ENCODE assay signal across 10 mouse cellular contexts in genomic region chr6:24894874-24895183, GRCm38 (mm10). TPM values are rescaled to one million over a fixed set of nuclear protein-coding genes. Genes with fewer than 3 reads are reported as not detected.
A peak's percentile ranks its signal among the peaks of the same experiment; 100 is the strongest.
DNase-seq lines count a peak whose midpoint lies in the region; ATAC-seq and TF ChIP-seq lines count a peak whose summit lies in the region.
"Had no signal": no experiment of that assay in that cellular context is flagged by ENCODE, and none has a peak within 500 bp of the region (broad histone marks: within the 10 kb centered on the region; RNA-seq: fewer than 3 reads in every experiment).

No protein-coding gene starts in this region.

- H3K4me1 ChIP-seq in kidney, embryonic 16.5 days (ENCODE audit: insufficient read depth, low read length): no peaks in the 10 kb centered on the region
- H3K4me1 ChIP-seq in embryonic facial prominence, embryonic 12.5 days: no peaks in the 10 kb centered on the region
- no peaks in the 10 kb centered on the region for H3K4me1 ChIP-seq in hindbrain, embryonic 12.5 days
- H3K4me1 ChIP-seq in liver, postnatal 0 days (ENCODE audit: insufficient read depth): no peaks in the 10 kb centered on the region

- no peak overlapping the region for H3K9ac ChIP-seq in kidney, embryonic 16.5 days (replicated peaks; ENCODE audit: low read length)
- no peak overlapping the region for H3K9ac ChIP-seq in embryonic facial prominence, embryonic 12.5 days
- no peak overlapping the region for H3K9ac ChIP-seq in hindbrain, embryonic 12.5 days
- H3K9ac ChIP-seq in liver, postnatal 0 days (replicated peaks): no peak overlapping the region

- H3K4me3 ChIP-seq in kidney, embryonic 16.5 days (ENCODE audit: low read length): peak overlapping the region; percentile 19
- H3K4me3 ChIP-seq in embryonic facial prominence, embryonic 12.5 days: no peak overlapping the region
- no peak overlapping the region for H3K4me3 ChIP-seq in hindbrain, embryonic 12.5 days
- H3K4me3 ChIP-seq in liver, postnatal 0 days (ENCODE audit: low read depth, low read length): peak overlapping the region; percentile 33

- H3K9me3 ChIP-seq in kidney, embryonic 16.5 days (ENCODE audit: low read length): no peaks in the 10 kb centered on the region
- H3K9me3 ChIP-seq in embryonic facial prominence, embryonic 12.5 days: no peaks in the 10 kb centered on the region
- no peaks in the 10 kb centered on the region for H3K9me3 ChIP-seq in hindbrain, embryonic 12.5 days (replicated peaks)
- no peaks in the 10 kb centered on the region for H3K9me3 ChIP-seq in liver, postnatal 0 days (ENCODE audit: low read length)

- peak; percentile 6; the same call in 1 of the 2 replicates for ATAC-seq in kidney, embryonic 16.5 days (ENCODE audit: low FRiP score, low TSS enrichment)
- ATAC-seq in embryonic facial prominence, embryonic 12.5 days (ENCODE audit: insufficient number of reproducible peaks, insufficient read depth, low FRiP score, low TSS enrichment): no peak
- ATAC-seq in hindbrain, embryonic 12.5 days (ENCODE audit: low FRiP score): no peak
- peak; percentile 15; the same call in 1 of the 2 replicates for ATAC-seq in liver, postnatal 0 days

- no peak for TF ChIP-seq EP300 in liver, postnatal 0 days (IDR thresholded peaks at IDR 0.05; ENCODE audit: low read depth)

- no peaks in the 10 kb centered on the region for H3K27me3 ChIP-seq in kidney, embryonic 16.5 days (ENCODE audit: insufficient read depth, low read length)
- H3K27me3 ChIP-seq in embryonic facial prominence, embryonic 12.5 days: no peaks in the 10 kb centered on the region
- H3K27me3 ChIP-seq in hindbrain, embryonic 12.5 days: no peaks in the 10 kb centered on the region
- H3K27me3 ChIP-seq in liver, postnatal 0 days (ENCODE audit: insufficient read depth, low read length): no peaks in the 10 kb centered on the region

- WGBS in kidney, embryonic 16.5 days: 34% methylated on average over 2 of the region's 2 CpGs
- 50% methylated on average over 2 of the region's 2 CpGs for WGBS in embryonic facial prominence, embryonic 12.5 days
- WGBS in hindbrain, embryonic 12.5 days: 38% methylated on average over 2 of the region's 2 CpGs
- WGBS in liver, postnatal 0 days (ENCODE audit: insufficient replicate concordance): 30% methylated on average over 2 of the region's 2 CpGs

- peak overlapping the region; percentile 37; the same call in 1 of the 2 replicates for H3K4me2 ChIP-seq in kidney, embryonic 16.5 days (replicated peaks; ENCODE audit: low read depth, low read length)
- 0 out of 2 replicates have a peak overlapping the region, but pooled peaks have one; percentile 13 for H3K4me2 ChIP-seq in embryonic facial prominence, embryonic 12.5 days (replicated peaks)
- peak overlapping the region; percentile 19; the same call in 1 of the 2 replicates for H3K4me2 ChIP-seq in hindbrain, embryonic 12.5 days (replicated peaks)
- peak overlapping the region; percentile 60 for H3K4me2 ChIP-seq in liver, postnatal 0 days (ENCODE audit: low read depth, low read length)

- H3K27ac ChIP-seq in kidney, embryonic 16.5 days (ENCODE audit: low read length): no peak overlapping the region
- H3K27ac ChIP-seq in embryonic facial prominence, embryonic 12.5 days: no peak overlapping the region
- no peak overlapping the region for H3K27ac ChIP-seq in hindbrain, embryonic 12.5 days
- H3K27ac ChIP-seq in liver, postnatal 0 days (ENCODE audit: low read depth): no peak overlapping the region
- H3K27ac ChIP-seq: macrophage had no signal

- TF ChIP-seq CTCF in liver, postnatal 0 days (IDR thresholded peaks at IDR 0.05; ENCODE audit: low read depth): no peak

- no peak for DNase-seq in kidney, adult 11 months
- no peak for DNase-seq in liver, postnatal 0 days
- DNase-seq in thymus, postnatal 25 days: no peak
- DNase-seq in frontal cortex, postnatal 25 days (ENCODE audit: low spot score in 2 of 2): no peak

- no peaks in the 10 kb centered on the region for H3K36me3 ChIP-seq in kidney, embryonic 16.5 days (ENCODE audit: insufficient read depth, low read length)
- H3K36me3 ChIP-seq in embryonic facial prominence, embryonic 12.5 days: no peaks in the 10 kb centered on the region
- no peaks in the 10 kb centered on the region for H3K36me3 ChIP-seq in hindbrain, embryonic 12.5 days
- no peaks in the 10 kb centered on the region for H3K36me3 ChIP-seq in liver, postnatal 0 days (replicated peaks; ENCODE audit: insufficient read depth, low read length)

RNA-seq across cellular contexts. Expression of gene Hyal5, which starts 37.0 kb away (rescaled TPM):
- not detected in 2 replicates for polyA plus RNA-seq in kidney, embryonic 16.5 days (2015; fragmentation: Nextera tagmentation; extraction: Ambion mirVana)
- not detected in 2 replicates for polyA plus RNA-seq in embryonic facial prominence, embryonic 12.5 days (2016; fragmentation: Nextera tagmentation; extraction: Ambion mirVana)
- polyA plus RNA-seq in hindbrain, embryonic 12.5 days (2016; fragmentation: Nextera tagmentation; extraction: Ambion mirVana): not detected in 2 replicates
- 0.14 TPM in 1 of 2 replicates, not detected in the other for polyA plus RNA-seq in liver, postnatal 0 days (2015; fragmentation: Nextera tagmentation; extraction: Ambion mirVana)
- polyA plus RNA-seq: brain, embryonic 14.5 days; embryonic facial prominence, embryonic 11.5 days; macrophage had no signal

Comparison
In these comparisons a context has a peak if more than half of its experiments do, and no peak if none do; other contexts are left out.
1. ATAC-seq: peak in kidney, embryonic 16.5 days (single experiment) and liver, postnatal 0 days (single experiment); none in embryonic facial prominence, embryonic 12.5 days (single experiment) and hindbrain, embryonic 12.5 days (single experiment).
2. H3K4me3 ChIP-seq: peak in kidney, embryonic 16.5 days (single experiment) and liver, postnatal 0 days (single experiment); none in embryonic facial prominence, embryonic 12.5 days (single experiment) and hindbrain, embryonic 12.5 days (single experiment).
3. Peak in every context shown above with its lines, with median percentiles within 50 percentile points of each other: H3K4me2 ChIP-seq.